Mouse (Mus musculus) B cell, adult 62 days (primary cell): ENCODE results near the gene Golt1a. TPM values are rescaled to one million over a fixed set of nuclear protein-coding genes. Genes with fewer than 3 reads are reported as not detected.

ENCODE experiments used
- total RNA-seq: library from RNA; stranded (reverse); gene quantifications from 4 replicates; pipeline ENCODE4 v1.2.4, GENCODE M21; 2023

Gene Golt1a
- not detected in 4 replicates for total RNA-seq

GRCm38 (mm10) chr1:133309652-133310267, at the start of gene Golt1a:
Golt1a (plus strand) TSS chr1:133309800.

GRCm38 (mm10) chr1:133321267-133321925, 11.8 kb downstream of the Golt1a start, which contains the start of gene Kiss1:
Kiss1 (plus strand) TSS chr1:133321875.

GRCm38 (mm10) chr1:133350210-133350609, 40.6 kb downstream of the Golt1a start, which contains the start of gene Ren1:
Ren1 (plus strand) TSS chr1:133350510.

GRCm38 (mm10) chr1:133363276-133364021, 53.8 kb downstream of the Golt1a start, which contains the start of gene Etnk2:
Etnk2 (plus strand) TSS chr1:133363572.

Other genes with a start within 250 kb of the Golt1a start
- 84.0 to 88.1 TPM (median 85.7 TPM) in 4 replicates for gene Ppp1r15b, start 178.7 kb upstream of the Golt1a start, total RNA-seq
- gene Plekha6, start 145.6 kb upstream of the Golt1a start, total RNA-seq = 5.1 to 6.2 TPM (median 5.3 TPM) in 4 replicates
- not detected in 4 replicates for gene Kiss1, start 12.1 kb downstream of the Golt1a start, total RNA-seq
- gene Ren1, start 40.7 kb downstream of the Golt1a start, total RNA-seq = not detected in 4 replicates
- 0.43 to 0.88 TPM in 2 of 4 replicates, not detected in the others for gene Etnk2, start 53.8 kb downstream of the Golt1a start, total RNA-seq
- 0.76 to 1.8 TPM (median 1.1 TPM) in 4 replicates for gene Sox13, start 114.6 kb downstream of the Golt1a start, total RNA-seq